Mouse (Mus musculus) frontal cortex, postnatal 36 days (tissue): ENCODE results near the gene Rrbp1.

Source experiments
- DNase-seq, 2 experiments: peaks; one replicate each; pipeline ENCODE4 v3.0.0; 2022; ENCODE audit warnings: low spot score in 2 of 2

The Rrbp1 gene

DNA sequence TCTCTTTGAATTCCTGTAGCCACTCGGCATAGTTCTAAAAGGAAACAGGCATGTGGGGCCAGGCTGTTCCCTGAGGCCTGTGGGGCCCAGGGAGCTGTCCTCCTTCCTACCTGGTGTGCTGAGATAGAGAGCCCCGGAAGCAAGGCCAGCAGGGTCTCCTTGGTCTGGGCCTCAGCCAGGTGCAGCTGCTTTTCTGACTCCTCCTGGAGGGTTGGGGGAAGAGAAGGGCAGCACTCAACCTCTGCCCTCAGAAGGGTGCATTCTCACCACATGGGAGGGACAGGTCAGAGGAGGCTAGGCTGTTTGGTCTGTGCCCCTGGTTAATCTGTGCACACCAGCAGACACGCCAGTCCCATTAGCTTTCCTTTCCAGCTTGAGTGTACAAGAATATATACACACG is 56.1 kb downstream of the Rrbp1 start:
- no peak for DNase-seq

DNA sequence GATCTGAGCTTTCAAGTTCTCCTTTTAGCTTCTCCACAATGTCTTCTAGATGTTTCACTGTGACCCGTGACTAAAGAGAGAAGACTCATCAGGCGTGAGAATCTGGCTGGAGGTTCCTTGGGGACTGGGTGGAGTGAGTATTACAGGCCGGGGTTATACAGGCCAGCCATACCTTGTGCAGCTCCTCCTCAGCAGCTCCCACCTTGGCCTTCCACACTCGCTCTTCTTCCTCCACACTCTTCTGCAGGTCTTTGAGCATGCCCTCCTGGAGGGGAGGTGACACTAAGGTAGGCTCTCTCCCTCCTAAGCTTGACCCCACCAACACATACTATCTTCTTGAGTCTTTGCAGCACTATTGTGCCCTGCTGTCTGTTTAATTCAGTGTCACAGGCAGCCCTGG is 57.1 kb downstream of the Rrbp1 start:
- no peak for DNase-seq

- no peak for DNase-seq
These were observed 59.3 kb downstream of the Rrbp1 start for GRCm38 (mm10) chr2:143951546-143952315.

- DNase-seq, result no peak
These were observed 60.0 kb downstream of the Rrbp1 start for GRCm38 (mm10) chr2:143951028-143951420.

- no peak for DNase-seq
These were observed 60.6 kb downstream of the Rrbp1 start for GRCm38 (mm10) chr2:143950290-143951027.

- no peak for DNase-seq
These were observed 61.8 kb downstream of the Rrbp1 start for GRCm38 (mm10) chr2:143949217-143949616.

- DNase-seq, result no peak
These were observed 62.6 kb downstream of the Rrbp1 start for GRCm38 (mm10) chr2:143948416-143948815.

DNA sequence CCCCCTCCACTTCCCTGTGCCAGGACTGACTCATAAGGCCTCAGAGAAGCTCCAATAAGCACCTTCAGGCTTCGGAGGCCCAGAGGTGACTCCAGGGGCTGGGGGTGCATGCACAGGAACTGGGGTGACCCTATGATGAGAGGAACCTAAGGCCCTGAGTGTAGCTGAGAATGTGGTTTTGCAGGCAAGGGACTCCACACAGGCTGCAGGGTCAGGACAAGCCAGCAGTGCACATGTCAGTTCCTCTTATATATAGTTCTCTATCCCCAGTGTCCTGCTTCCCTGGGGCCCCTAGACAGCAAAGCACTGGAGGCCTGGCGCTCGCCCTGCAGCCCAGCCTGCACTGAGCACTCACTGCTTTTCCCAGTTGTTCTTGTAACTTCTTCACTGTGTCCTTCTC is 63.1 kb downstream of the Rrbp1 start:
- DNase-seq, result no peak

- DNase-seq, result no peak
These were observed 64.7 kb downstream of the Rrbp1 start for GRCm38 (mm10) chr2:143946399-143946798.

GRCm38 (mm10) chr2:143945466-143946075 is 65.5 kb downstream of the Rrbp1 start:
- no peak for DNase-seq

- no peak for DNase-seq
These were observed 66.3 kb downstream of the Rrbp1 start for GRCm38 (mm10) chr2:143944796-143945195.

DNA sequence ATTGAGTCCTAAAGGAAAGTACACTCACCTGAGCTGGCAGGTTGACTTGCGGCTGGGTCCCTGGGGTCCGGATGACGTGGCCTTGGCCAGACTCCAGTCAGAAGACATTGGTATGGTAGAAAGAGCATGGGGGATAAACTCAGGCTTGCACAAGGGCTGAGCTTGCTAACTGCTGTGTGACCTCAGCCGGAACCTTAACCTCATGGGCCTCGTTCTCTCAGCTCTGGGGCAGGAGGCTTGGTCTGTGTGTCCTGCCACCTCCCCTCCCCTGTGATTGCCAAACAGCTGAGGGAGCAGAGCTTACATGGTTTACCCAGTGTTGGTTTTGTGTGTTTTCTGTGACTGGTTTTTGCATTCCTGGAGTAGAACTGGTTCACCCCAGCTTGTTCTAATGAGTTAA is 70.7 kb downstream of the Rrbp1 start:
- no peak for DNase-seq

- DNase-seq, result no peak
These were observed 73.2 kb downstream of the Rrbp1 start for GRCm38 (mm10) chr2:143937861-143938260.

GRCm38 (mm10) chr2:143934439-143934838 is 76.6 kb downstream of the Rrbp1 start:
- no peak for DNase-seq

DNA sequence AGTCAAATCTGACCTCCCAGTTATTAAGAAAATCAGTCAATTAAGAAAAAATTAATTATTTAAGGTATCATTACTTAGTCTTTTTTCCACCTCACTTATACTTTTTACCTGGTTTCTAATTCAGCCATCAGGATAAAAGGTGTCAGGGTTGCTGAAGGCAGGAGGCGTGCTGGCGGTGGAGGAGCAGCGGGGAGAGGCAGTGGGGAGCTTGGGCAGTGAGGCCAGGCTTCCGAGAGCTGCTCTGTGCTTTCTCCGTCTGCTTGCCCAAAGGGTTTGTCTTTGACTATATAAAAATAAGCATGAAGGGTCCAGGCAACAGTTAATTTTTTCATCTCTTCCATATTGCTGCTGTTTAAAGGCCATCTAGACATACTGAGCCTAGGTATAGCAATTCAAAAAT is 77.5 kb downstream of the Rrbp1 start:
- DNase-seq, result no peak

DNA sequence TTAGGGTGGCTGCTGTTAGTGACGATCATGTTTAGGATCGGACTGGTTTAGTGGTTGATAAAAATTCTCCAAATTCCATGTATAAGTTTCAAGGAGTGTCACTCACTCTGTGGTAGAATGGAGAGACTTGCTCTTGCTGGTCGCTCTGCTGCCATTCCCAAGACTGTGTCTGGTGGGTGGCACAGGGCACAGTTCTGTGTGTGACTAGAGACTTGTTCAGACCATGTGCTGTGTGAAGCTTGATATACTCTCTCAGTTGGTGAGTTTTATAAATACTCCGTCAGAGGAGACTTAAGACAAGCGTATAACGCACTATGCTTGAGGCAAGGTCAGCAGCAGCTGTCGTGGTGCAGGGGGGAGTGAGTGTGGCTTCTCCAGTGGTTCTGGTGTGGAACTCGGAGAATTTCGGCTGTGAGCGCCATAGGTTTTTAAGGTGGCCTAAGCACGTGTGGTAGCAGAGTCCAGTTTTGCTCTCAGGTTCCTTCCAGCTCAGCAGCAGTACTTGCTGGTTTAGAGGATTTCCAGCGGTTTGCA is 78.7 kb downstream of the Rrbp1 start:
- no peak for DNase-seq

DNA sequence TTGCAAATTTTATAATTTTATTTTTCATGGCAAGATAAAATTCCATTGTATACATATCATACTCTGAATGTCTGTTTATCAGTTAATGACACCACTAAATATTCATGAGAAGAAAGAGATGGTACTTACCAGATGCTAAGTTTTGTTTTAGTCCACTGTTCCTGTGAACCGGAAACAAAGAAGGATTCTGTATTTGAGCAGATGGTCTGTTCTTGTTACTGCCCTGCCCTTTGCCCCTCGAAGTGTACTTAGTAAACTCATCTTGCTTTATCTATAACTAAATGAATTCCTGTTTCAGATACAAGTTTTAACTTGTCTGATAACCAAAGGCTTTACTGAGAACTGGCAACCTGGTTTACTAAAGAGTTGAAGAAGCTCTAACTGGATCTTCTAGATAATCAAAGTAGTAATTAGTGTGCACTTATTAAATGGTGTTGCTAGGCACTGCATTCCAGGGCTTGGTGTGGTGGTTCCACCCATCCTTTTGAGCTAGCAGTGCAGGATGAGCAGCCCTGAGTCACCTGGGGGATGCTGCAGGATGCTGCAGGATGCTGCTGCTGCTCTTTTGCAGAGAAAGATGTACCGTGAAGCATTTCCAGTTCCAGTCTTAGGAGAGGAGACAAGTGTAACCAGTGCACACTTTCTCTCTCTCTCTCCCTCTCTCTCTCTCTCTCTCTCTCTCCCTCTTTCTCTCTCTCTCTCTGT is 81.3 kb downstream of the Rrbp1 start:
- no peak for DNase-seq

- no peak for DNase-seq
These were observed 85.2 kb downstream of the Rrbp1 start for GRCm38 (mm10) chr2:143925826-143926225.

DNA sequence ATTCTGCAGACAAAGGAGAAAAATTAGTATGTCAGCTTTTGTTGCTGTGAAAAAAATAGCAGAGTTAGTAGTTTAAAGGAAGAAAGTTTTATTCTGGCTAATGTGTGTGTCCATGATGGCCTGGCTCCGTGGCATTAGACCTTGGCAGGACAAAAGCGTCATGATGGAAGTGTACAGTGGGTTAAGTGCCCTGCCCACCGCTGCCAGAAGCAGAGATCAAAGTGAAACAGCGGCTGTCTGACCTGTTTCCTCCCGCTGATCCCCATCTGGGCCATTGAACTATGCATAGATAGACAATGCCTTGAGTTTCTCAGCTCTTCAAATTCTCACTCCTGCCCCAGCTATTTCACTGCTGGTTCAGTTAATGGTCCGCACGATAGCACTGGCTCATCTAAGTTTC is 87.0 kb downstream of the Rrbp1 start:
- DNase-seq, result no peak

DNA sequence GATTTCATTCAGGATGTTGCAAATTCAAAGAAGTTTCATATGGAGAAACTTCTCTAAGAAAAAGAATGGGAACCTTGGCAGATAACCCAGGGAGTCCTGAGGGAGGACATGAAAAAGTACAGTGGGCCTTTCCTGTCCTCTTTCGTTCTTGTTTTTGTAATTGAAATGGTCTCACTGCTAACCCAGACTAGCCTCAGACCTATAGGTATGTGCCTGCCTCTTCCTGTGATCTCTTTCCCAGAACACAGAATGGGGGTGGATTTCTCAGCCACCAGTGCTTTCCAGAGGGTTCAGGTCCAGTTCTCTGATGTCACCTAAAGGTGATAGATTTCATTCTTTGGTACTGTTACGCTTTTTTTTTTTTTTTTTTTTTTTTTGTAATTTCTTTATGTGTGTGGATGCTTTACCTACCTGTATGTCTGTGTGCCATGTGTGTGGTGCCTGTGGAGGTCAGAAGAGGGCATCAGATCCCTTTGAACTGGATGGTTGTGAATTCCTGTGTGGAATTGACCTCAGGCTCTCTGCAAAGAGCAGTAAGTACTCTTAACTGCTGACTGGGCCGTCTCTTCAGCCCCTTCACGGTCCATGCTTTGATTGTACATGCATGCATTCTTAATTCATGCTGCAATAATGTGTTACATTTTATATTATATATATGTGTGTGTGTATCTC is 92.1 kb downstream of the Rrbp1 start:
- DNase-seq, result no peak

DNA sequence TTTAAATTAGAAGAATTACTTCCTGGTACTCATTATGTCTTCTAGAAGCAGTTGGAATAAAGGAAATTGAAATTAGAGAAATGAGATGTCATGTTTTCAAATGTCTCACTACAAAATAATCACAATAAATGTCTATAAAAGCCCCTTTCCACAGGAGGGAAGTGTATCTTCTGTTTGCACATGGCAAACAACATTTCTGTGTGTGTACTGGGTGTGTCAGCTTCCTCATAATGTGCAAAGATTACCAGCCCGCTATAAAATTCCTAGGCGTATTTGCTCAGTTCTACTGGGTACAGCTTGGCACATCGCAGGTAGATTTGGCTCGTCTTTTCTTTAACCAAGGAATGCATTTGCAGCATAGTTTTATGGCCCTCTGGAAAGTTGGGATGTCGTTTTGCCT is 93.4 kb downstream of the Rrbp1 start:
- no peak for DNase-seq
